Mouse (Mus musculus): ENCODE measurements around the gene Syce3.
A peak's percentile ranks its signal among the peaks of the same experiment; 100 is the strongest.
"Not testable (repeated sequence)": the region's sequence is repeated elsewhere in the genome, so short reads cannot be mapped to it uniquely, and the experiment has no call there.

Gene Syce3

DNA sequence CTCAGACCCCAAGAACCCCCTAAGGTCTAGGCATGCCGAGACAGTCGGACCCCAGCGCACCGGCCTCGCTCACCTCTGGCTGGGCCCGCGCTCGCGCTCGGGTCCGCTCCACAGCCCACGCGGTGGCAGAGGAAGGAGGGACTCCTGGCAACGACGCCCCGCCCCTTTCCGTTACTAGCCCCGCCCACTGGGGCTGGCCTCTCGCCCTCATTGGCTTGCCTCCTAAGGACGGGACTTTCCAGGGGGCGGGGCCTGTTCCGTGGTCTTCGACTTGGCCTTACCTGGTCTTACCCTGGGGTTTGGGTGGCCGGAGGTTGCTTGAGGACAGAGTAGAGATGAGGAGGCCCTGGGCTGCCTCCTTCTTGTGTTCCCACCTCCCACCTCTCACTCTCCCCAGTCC is at the start of gene Syce3:
Gene Syce3 (minus strand): TSS at position 386 of the 400 bp plus-strand sequence.
- DNase-seq (ENCODE audit: low read depth, low spot score) = peak; percentile 80

- no peak for DNase-seq (ENCODE audit: low read depth, low spot score)
Observed at GRCm38 (mm10) chr15:89459821-89460220, 49.5 kb upstream of the Syce3 start.

DNA sequence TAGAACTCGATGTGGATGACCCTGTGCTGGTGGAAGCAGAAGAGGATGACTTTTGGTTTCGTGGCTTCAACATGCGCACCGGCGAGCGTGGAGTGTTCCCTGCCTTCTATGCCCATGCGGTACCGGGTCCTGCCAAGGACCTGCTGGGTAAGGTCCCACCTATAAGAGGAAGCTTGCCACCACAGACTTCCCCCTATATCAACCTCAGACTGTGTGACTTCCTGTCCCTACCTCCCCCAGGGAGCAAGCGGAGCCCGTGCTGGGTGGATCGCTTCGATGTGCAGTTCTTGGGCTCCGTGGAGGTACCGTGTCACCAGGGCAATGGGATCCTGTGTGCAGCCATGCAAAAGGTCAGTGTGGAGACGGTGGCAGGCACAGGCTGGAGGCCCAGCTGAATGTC is 48.6 kb upstream of the Syce3 start:
- no peak for DNase-seq (ENCODE audit: low read depth, low spot score)

DNA sequence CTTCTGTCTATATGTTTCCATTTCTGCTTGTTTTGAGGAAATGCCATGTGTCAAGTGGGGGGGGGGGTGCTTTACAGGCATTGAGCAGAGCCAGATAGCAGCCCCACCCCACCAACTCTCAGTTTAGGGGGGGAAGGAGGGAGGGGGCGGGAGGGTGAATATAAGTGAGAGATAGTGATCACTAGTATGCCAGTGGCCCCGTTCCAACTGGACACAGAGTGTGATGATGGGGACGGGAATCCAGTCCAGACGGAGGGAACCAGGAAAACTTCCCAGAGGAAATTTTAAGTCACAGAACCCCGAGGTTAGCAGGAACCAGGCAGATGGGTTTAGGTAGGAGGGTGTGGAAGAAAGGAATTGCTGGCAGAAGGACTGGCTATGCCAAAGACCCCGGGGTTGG is 45.3 kb upstream of the Syce3 start:
- DNase-seq (ENCODE audit: low read depth, low spot score) = no peak

GRCm38 (mm10) chr15:89454857-89455256 is 44.6 kb upstream of the Syce3 start:
- no peak for DNase-seq (ENCODE audit: low read depth, low spot score)

DNA sequence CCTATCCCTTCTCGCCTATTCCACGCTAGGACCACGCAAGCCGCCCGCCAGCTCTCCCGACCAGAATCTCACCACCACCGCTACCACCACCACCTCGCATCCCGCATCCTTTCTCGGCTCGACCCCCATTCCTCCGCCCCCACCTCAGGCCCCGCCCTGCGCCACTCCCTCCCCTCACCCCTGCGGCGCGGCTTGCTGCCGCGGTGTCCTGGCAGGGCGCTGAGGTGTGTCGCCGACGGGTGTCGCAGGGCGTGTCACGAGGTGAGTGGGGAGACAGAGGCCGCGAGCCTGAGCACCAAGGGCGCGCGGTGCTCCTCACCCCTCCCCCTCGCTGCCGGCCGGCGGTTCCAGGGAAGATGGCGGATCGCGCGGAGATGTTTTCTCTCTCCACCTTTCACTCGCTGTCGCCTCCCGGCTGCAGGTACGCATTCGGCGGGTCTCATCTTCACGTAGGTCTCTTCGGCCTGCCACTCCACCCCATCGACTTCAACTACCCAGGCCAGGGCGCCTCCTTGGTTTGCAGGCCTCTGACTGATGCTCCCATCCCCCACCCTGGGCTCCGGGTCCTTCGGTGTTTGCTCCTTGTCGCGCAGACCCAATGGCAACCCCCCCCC is 43.7 kb upstream of the Syce3 start, which contains the start of gene Mapk8ip2:
Gene Mapk8ip2 (plus strand): TSS at position 49 of the 614 bp plus-strand sequence.
- DNase-seq (ENCODE audit: low read depth, low spot score) = peak; percentile 84

DNA sequence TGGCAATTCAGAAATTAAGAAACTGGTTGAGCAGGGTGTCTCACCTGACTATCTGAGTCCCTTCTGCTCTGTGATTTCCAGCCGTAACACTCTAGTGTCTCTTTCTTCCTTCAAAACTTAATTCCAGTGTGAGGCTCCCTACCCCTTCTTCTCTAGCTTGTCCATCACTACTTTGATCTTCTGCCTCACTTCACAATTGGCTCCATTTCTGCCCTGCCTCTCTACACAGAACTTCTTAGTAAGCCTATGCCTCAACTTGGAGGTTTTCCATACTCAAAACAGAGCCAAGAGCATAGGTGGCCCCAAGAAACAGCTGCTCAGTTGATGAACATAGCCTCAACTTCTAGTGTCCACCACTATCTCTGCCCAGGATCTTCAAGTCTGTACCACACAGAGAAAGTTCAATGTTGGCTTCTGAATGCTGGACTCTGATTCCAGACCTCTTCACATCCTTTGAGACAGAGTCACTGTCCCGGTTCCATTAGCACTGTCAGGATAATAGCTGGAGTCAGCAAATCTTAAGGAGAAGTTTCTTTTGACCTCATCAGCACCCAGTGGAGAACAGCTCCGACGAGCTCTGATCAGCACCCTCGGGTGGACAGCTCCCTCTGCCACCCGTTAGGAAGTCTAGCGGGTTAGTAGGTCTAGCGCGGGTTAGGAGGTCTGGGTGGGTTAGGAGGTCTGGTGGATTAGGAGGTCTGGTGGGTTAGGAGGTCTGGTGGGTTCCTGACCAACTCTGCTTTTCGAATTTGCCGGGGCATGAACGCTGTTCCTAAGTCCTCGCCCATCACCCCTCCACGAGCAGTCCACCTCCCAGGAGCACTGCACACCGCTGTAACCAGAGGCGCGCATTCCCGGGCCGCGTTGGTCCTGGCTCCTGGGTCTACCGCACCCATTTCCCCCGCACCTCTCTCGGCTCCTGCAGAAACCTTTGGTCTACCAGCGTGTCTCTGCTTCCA is 42.9 kb upstream of the Syce3 start:
- peak; percentile 84 for DNase-seq (ENCODE audit: low read depth, low spot score)

- peak; percentile 70 for DNase-seq (ENCODE audit: low read depth, low spot score)
Observed at GRCm38 (mm10) chr15:89442486-89443070, 32.3 kb upstream of the Syce3 start.

- DNase-seq (ENCODE audit: low read depth, low spot score) = no peak
Observed at GRCm38 (mm10) chr15:89435878-89436277, 25.6 kb upstream of the Syce3 start.

- DNase-seq (ENCODE audit: low read depth, low spot score) = no peak
Observed at GRCm38 (mm10) chr15:89434136-89434535, 23.8 kb upstream of the Syce3 start.

DNA sequence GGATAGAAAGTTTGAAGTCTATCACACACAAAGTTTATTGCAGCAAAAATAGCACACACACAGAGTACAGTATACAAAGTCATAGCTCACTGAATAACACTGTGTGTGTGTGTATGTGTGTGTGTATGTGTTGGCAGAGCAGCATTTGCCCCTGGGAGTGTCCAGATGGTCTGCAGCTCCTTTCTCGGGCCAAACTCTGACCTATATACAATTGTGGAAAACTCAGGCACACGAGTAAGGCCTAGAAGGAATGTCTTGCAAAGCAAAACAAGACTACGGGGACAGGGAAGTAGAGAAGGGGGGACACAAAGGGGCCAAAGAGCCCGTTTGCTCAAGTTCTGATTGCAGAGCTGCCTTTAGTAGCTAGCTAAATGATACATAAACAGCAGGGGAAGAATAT is 22.6 kb upstream of the Syce3 start:
- DNase-seq (ENCODE audit: low read depth, low spot score) = no peak

- DNase-seq (ENCODE audit: low read depth, low spot score) = no peak
Observed at GRCm38 (mm10) chr15:89431806-89432205, 21.5 kb upstream of the Syce3 start.

- no peak for DNase-seq (ENCODE audit: low read depth, low spot score)
Observed at GRCm38 (mm10) chr15:89431271-89431670, 21.0 kb upstream of the Syce3 start.

DNA sequence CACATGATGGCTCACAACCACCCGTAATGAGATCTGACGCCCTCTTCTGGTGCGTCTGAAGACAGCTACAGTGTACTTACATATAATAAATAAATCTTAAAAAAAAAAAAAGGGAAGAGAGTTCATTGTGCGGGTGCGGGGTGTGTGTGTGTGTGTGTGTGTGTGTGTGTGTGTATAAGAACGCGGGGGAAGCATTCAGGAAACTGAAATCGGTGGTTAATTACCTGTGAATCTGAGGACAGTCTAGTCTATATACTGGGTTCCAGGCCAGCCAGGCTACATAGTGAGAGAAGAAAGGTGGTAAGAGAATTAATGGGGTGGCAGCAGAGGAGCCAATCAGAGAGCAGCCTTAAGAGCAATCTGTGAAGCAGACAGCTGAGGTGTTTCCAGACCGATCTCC is 20.5 kb upstream of the Syce3 start:
- DNase-seq (ENCODE audit: low read depth, low spot score) = not testable (repeated sequence)

GRCm38 (mm10) chr15:89430341-89430740 is 20.0 kb upstream of the Syce3 start:
- no peak for DNase-seq (ENCODE audit: low read depth, low spot score)

DNA sequence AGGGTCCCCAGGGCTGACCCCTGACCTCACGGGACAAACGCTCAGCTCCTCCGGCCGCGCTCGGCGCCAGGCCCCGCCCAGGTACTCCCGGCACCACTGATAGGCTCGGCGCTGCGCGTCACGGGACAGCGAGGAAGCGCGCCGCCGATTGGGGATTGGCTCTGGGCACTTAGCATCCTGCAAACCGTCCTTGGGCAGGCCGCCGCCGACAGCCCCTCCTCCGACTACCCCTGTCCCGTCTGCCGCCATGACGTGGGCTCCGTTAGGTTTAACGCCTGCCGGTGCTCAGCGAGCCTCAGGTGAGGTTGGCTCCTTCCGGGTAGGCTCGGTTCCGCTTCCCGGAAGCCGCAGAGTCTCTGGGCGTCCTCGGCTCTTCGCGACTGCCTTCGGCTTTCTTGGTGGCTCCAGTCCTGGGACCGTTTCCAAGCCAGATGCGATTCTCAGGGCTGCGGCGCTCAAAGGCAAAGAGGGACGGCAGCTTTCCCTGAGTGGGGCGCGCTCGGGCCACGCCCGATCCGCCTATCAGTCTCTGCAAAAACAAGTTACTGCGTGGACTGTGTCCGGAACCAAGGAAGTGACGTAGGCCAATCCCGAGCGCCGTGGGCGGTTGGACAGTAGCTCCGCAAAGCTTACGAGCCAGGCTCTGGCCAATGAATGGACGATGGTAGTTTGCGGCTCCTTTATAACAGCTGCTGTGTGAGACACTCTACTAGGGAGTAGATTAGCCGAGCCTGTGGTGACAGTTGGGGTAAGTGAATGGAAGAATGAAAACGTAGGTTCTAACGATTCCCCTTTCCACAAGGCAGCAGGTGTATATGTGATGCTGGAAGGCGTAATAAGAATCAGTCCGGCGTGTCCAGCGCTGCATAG is 19.3 kb upstream of the Syce3 start, which contains the start of the genes C730034F03Rik, Gm44502 and Chkb:
Gene C730034F03Rik (plus strand): TSS at position 238 of the 870 bp plus-strand sequence.
Gene Gm44502 (minus strand): TSS at position 345 of the 870 bp plus-strand sequence.
Gene Chkb (minus strand): TSS at position 557 of the 870 bp plus-strand sequence.
- peak; percentile 88 for DNase-seq (ENCODE audit: low read depth, low spot score)

DNA sequence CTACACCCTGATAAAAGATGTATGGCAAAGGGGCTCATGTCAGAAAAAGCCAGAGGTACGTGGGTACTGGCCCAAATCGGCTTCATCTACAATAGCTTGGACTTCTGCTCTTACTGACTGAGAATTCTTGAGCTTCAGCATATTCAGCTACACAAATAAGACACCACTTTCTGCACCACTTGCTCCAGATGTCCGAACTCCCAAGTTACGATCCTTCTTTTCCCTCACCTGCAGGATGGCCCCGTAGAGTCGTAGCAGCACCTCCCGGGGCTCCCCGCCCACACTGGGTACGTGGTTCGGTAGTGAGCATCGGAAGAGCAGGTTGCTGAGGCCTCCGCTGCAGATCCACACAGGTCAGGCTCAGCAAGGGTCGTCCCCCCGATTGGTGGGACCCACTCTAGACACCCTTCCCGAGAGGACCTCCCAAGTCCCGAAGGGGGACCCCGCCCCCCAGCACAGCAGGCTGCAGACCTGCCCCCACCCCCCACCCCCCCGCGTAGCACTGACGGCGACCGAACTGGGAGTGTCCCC is 18.6 kb upstream of the Syce3 start:
- no peak for DNase-seq (ENCODE audit: low read depth, low spot score)

DNA sequence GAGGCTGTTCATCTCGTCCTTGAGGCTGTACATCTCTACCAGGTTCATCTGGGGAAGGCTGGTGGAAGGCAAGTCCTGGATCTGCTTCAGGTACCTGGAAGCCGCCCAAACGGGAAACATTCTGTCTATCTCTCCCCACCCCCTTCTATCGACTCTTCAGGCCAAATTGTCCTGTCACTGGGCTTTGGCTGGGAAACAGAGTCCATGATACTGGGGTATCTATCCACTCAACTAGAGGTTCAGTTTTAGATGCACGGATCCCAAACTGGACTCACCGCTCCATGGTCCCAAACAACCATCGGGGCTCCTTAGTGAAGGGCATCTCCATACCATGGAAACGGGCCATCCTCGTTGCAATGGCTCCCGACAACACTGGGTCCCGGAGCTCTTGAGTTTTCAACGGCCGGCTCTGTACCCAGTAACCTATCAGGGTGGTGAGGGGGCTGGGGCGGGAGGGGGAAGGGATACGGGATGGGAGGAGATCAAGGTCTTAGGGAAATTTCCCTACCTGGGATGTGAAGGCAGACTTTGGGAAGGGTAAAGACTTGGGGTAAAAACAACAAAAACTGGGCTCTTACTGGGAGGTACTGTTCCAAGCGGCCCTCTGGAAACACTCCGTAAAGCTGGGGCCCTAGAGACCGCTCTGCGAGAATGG is 18.0 kb upstream of the Syce3 start:
- no peak for DNase-seq (ENCODE audit: low read depth, low spot score)

GRCm38 (mm10) chr15:89426716-89427115 is 16.4 kb upstream of the Syce3 start:
- no peak for DNase-seq (ENCODE audit: low read depth, low spot score)

DNA sequence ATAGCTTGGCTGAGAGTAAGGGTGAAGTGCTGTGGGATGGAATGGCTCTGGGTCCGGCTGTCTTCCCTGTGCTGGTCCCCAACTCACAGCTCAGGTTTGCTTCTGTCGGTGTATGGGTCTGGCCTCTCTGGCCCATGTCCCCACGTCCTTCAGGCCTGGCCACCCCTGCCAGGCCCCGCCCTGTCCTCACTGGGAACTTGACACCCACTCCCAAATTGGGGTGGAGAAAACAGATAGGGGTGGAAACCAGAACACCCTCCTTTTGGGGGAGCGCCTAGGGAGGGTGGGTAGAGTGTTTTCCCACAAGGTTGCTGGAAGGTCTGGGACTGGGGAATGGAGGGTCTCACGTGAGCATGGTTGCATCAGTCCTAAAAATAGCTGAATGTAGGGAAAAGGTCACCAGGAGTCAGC is 15.4 kb upstream of the Syce3 start, which contains the start of gene Cpt1b:
Gene Cpt1b (minus strand): TSS at position 153 of the 411 bp plus-strand sequence.
- DNase-seq (ENCODE audit: low read depth, low spot score) = peak; percentile 46

All from ES-CJ7 (cell line).